Mouse (Mus musculus) liver, postnatal 0 days (tissue): ENCODE results near the gene 4930579F01Rik. TPM values are rescaled to one million over a fixed set of nuclear protein-coding genes. Genes with fewer than 3 reads are reported as not detected.
"Not testable (repeated sequence)": the region's sequence is repeated elsewhere in the genome, so short reads cannot be mapped to it uniquely, and the experiment has no call there.

Experiments
- ATAC-seq: fragments of 200-750 bp; cut with Nextera tagmentation; 2 replicates; pipeline ENCODE4 v1.8.0; 2017; ENCODE audit warnings: mild to moderate bottlenecking, moderate library complexity
- DNase-seq: peaks from one replicate; pipeline ENCODE4 v3.0.0-alpha.2; 2016
- H3K27ac ChIP-seq: fragments of 300-500 bp; sonication (generic); 2 replicates; pipeline ENCODE4 v1.5.1; 2014; ENCODE audit warnings: antibody characterized with exemption, moderate library complexity, mild to moderate bottlenecking, low read depth
- H3K27me3 ChIP-seq: fragments of 300-500 bp; sonication (generic); 2 replicates; pipeline ENCODE4 v1.6.1; 2014; ENCODE audit warnings: low read length, control low read depth, mixed read lengths; ENCODE audit not compliant: insufficient read depth
- H3K36me3 ChIP-seq: fragments of 300-500 bp; sonication (generic); replicated peaks from 2 replicates; pipeline ENCODE4 v1.6.1; 2014; ENCODE audit warnings: mild to moderate bottlenecking, control low read depth, low read length, moderate library complexity, mixed read lengths; ENCODE audit not compliant: insufficient read depth
- H3K4me1 ChIP-seq: fragments of 300-500 bp; sonication (generic); 2 replicates; pipeline ENCODE4 v1.6.1; 2014; ENCODE audit warnings: antibody characterized with exemption, mild to moderate bottlenecking, control low read depth; ENCODE audit not compliant: insufficient read depth
- H3K4me2 ChIP-seq: fragments of 300-500 bp; sonication (generic); 2 replicates; pipeline ENCODE4 v1.6.1; 2014; ENCODE audit warnings: low read depth, mild to moderate bottlenecking, low read length, moderate library complexity, mixed read lengths
- H3K4me3 ChIP-seq: fragments of 300-500 bp; sonication (generic); 2 replicates; pipeline ENCODE4 v1.5.1; 2014; ENCODE audit warnings: low read depth, low read length
- H3K9ac ChIP-seq: fragments of 300-500 bp; sonication (generic); replicated peaks from 2 replicates; pipeline ENCODE4 v1.6.1; 2014; ENCODE audit warnings: mild to moderate bottlenecking, moderate library complexity
- H3K9me3 ChIP-seq: fragments of 300-500 bp; sonication (generic); 2 replicates; pipeline ENCODE4 v1.6.1; 2016; ENCODE audit warnings: mild to moderate bottlenecking, control low read depth, low read length, mixed read lengths
- CTCF ChIP-seq: sonication (generic); IDR thresholded peaks from 2 replicates; pipeline ENCODE4 v1.5.1; 2016; ENCODE audit warnings: antibody characterized with exemption, low read depth
- EP300 ChIP-seq: IDR thresholded peaks from 2 replicates; pipeline ENCODE4 v1.6.1; 2016; ENCODE audit warnings: antibody characterized with exemption, low read depth, mild to moderate bottlenecking
- WGBS: fragments of 180-500 bp; shearing (Covaris S2); extraction: QIAGEN DNeasy Blood & Tissue Kit; methylation state at CpG from one replicate; pipeline ENCODE4 v1.1.7; 2014; ENCODE audit not compliant: insufficient replicate concordance; 5-methylcytosine and 5-hydroxymethylcytosine counted together
- polyA plus RNA-seq: library from polyadenylated mRNA; unstranded; fragments of >200 nt; fragmentation: Nextera tagmentation; extraction: Ambion mirVana; gene quantifications from 2 replicates; pipeline ENCODE4 v1.2.1, GENCODE M21; 2015

The 4930579F01Rik gene
- polyA plus RNA-seq, 1 experiment from 2014 or later, result not detected

DNA sequence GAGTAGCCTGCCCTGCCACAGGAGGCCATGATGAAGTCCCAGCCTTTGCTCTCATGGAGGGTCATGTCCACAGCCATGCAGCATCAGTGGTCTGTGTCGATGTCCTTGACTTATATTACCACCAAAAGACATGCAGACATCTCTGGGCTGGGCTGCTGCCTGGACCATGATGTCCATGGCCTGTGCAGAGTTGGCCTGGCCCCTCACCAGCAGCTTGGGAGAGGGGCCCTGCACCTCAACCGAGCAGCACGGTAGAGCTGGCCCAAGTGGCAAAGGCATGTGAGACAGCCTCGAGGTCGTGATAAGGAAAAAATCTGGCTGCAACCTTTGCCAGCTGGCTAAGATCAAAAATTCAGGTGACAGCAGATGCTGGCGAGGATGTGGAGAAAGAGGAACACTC, 54.0 kb downstream of the 4930579F01Rik start:
- Histone ChIP-seq H3K4me1 (peaks cover 4% of the 10 kb centered on the region), H3K9ac (no peak overlapping the region), H3K27ac (no peak overlapping the region), H3K27me3 (no peaks in the 10 kb centered on the region), H3K4me2 (no peak overlapping the region), H3K9me3 (no peaks in the 10 kb centered on the region), H3K4me3 (no peak overlapping the region), H3K36me3 (no peaks in the 10 kb centered on the region)
- TF ChIP-seq CTCF, result no peak
- no peak for TF ChIP-seq EP300
- ATAC-seq, result no peak
- 70% methylated on average over 6 of the region's 6 CpGs for WGBS
- no peak for DNase-seq

DNA sequence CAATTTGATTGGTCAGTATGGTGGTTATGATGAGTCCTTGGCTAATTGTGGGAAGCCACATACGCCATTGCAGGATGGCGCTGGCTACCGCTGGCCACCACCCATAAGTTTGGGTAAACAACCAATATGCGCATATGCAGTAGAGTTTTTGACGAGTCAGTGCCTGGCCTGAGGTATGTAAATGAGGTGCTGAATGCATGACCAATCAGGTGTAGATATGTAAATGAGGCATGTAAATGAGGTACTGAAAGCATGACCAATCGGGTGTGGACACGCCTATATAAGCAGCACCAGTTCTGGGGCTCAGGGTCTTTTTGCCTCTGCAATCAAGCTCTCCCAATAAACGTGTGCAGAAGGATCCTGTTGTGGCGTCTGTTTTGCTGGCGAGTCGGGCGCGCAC, 55.5 kb downstream of the 4930579F01Rik start:
- not testable (repeated sequence) for H3K4me2 ChIP-seq, H3K36me3 ChIP-seq, H3K27ac ChIP-seq, H3K9me3 ChIP-seq, H3K4me3 ChIP-seq, H3K9ac ChIP-seq, H3K4me1 ChIP-seq, DNase-seq, H3K27me3 ChIP-seq
- WGBS, result 91% methylated on average over 13 of the region's 13 CpGs
- ATAC-seq, result 0 out of 2 replicates have a peak, but pooled peaks have one; percentile 19

DNA sequence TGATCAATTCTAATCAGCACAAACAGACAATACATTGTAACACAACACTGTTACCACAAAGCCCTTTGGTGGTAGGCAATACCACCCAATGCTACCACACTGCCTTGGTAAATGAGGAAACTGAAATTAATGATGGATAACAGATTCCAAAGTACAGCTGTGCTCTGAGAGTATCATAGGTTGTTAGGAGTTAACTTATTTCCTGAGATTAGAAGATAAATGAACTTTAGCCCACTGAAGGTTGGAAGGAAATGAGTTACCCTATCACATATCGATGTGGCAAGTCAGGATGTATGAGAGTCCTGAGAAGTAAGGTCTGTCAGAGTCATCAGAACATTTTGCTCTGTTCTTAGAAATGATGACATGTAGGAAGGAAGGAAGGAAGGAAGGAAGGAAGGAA, 59.1 kb downstream of the 4930579F01Rik start:
- H3K9me3 ChIP-seq, result no peaks in the 10 kb centered on the region
- H3K4me3 ChIP-seq, result no peak overlapping the region
- no peak for TF ChIP-seq EP300
- TF ChIP-seq CTCF, result no peak
- H3K27me3 ChIP-seq, result no peaks in the 10 kb centered on the region
- H3K4me2 ChIP-seq, result no peak overlapping the region
- H3K9ac ChIP-seq, result no peak overlapping the region
- DNase-seq (no peak), ATAC-seq (no peak)
- no peak overlapping the region for H3K27ac ChIP-seq
- WGBS, result 37% methylated on average over 1 of the region's 1 CpGs
- no peaks in the 10 kb centered on the region for H3K36me3 ChIP-seq
- peaks cover 6% of the 10 kb centered on the region; the same call in 1 of the 2 replicates for H3K4me1 ChIP-seq

DNA sequence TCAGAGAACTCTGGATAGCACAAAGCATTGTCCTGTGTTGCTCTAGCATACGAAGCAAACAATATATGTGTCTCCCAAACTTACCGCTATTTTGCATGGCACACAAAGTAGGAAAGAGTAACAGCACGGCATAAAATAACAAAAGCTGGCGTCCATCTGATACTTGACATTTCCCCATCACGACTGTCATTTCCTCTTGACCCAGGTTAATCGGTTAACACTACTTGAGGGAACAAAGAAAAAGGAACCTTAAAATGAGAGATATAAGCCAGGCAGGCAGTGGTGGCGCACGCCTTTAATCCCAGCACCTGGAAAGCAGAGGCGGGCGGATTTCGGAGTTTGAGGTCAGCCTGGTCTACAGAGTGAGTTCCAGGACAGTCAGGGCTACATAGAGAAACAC, 59.7 kb downstream of the 4930579F01Rik start:
- no peak overlapping the region for H3K4me2 ChIP-seq
- DNase-seq (no peak), ATAC-seq (no peak)
- TF ChIP-seq CTCF (no peak), EP300 (no peak)
- H3K4me3 ChIP-seq, result no peak overlapping the region
- no peak overlapping the region for H3K9ac ChIP-seq
- no peaks in the 10 kb centered on the region for H3K36me3 ChIP-seq
- 64% methylated on average over 11 of the region's 11 CpGs for WGBS
- no peaks in the 10 kb centered on the region for H3K27me3 ChIP-seq
- no peaks in the 10 kb centered on the region for H3K9me3 ChIP-seq
- H3K27ac ChIP-seq, result no peak overlapping the region
- H3K4me1 ChIP-seq, result peaks cover 6% of the 10 kb centered on the region; the same call in 1 of the 2 replicates

DNA sequence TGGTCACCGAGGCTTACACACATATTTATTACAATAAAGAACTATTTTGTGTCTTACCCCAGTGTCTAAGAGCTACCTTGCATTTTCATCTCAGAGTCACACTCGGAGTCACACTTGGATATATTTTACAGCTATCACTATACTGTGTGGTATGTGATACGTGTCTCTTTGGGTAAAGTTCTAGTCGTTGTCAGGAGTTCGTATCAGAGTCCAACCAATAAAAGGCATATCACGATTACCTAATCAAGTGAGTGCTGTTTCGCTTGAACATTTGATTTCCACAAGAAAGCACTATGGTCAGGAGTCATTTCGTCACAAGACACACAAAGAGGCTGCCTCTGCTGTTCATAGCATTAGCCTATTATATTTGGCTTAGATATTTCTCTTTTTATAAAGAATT, 60.2 kb downstream of the 4930579F01Rik start:
- peaks cover 6% of the 10 kb centered on the region; the same call in 1 of the 2 replicates for H3K4me1 ChIP-seq
- no peak overlapping the region for H3K4me3 ChIP-seq
- no peaks in the 10 kb centered on the region for H3K9me3 ChIP-seq
- no peak for TF ChIP-seq CTCF
- peak; percentile 51; the same call in 1 of the 2 replicates for TF ChIP-seq EP300
- H3K27ac ChIP-seq, result peak overlapping the region; percentile 34
- H3K27me3 ChIP-seq, result no peaks in the 10 kb centered on the region
- ATAC-seq (peak; percentile 28; the same call in 1 of the 2 replicates), DNase-seq (no peak)
- WGBS, result 60% methylated on average over 8 of the region's 8 CpGs
- H3K9ac ChIP-seq, result no peak overlapping the region
- no peaks in the 10 kb centered on the region for H3K36me3 ChIP-seq
- H3K4me2 ChIP-seq, result no peak overlapping the region

DNA sequence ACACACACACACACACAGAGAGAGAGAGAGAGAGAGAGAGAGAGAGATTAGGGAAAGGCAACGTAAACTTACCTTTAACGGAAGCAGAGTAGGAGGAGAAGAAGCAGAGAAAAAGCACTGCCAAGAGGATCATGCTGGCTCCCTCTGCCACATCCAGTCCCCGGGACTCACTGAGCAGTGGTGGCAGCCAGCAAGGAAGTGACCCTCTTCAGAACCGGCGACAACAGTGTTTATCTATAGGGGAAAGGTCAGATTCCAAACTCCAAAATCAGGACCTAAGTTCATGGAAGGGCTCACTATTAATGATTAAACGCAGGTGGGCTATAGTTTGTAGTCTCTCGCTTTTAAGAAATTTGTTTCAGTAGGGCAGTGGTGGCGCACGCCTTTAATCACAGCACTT, 62.5 kb downstream of the 4930579F01Rik start:
- H3K9ac ChIP-seq, result peak overlapping the region; percentile 55
- no peaks in the 10 kb centered on the region for H3K36me3 ChIP-seq
- H3K9me3 ChIP-seq, result no peaks in the 10 kb centered on the region
- peaks cover 13% of the 10 kb centered on the region; the same call in 1 of the 2 replicates for H3K4me1 ChIP-seq
- WGBS, result 51% methylated on average over 9 of the region's 9 CpGs
- DNase-seq (peak; percentile 50), ATAC-seq (peak; percentile 89)
- H3K4me2 ChIP-seq, result no peak overlapping the region
- peak overlapping the region; percentile 80 for H3K27ac ChIP-seq
- no peaks in the 10 kb centered on the region for H3K27me3 ChIP-seq
- H3K4me3 ChIP-seq, result peak overlapping the region; percentile 45
- no peak for TF ChIP-seq CTCF
- no peak for TF ChIP-seq EP300

DNA sequence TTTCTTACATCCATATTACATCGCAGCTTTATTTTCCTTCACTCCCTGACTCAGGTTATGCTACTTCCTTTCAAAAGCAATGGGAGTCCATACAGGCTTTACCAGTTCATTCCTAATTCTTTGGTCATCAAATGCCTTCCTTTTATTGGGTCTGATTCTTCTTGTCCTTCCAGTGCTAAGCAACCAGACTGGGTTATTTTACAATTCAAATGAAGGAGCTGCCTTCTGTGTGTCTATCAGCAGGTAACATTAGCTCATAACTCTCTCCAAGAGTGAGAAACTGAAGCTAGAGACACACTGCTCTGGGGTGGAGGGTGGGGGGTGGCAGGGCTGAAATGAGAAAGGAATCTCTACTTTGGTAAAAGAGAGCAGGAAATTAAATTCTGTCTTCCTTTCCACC, 62.9 kb downstream of the 4930579F01Rik start:
- Histone ChIP-seq H3K9me3 (no peaks in the 10 kb centered on the region), H3K4me1 (peaks cover 13% of the 10 kb centered on the region; the same call in 1 of the 2 replicates), H3K36me3 (no peaks in the 10 kb centered on the region), H3K9ac (peak overlapping the region; percentile 55), H3K27ac (peak overlapping the region; percentile 80), H3K27me3 (no peaks in the 10 kb centered on the region), H3K4me3 (peak overlapping the region; percentile 45), H3K4me2 (peak overlapping the region; percentile 45; the same call in 1 of the 2 replicates)
- 49% methylated on average over 1 of the region's 1 CpGs for WGBS
- TF ChIP-seq EP300, result no peak
- TF ChIP-seq CTCF, result no peak
- peak; percentile 52; the same call in 1 of the 2 replicates for ATAC-seq
- no peak for DNase-seq
